In genomic region chr9:121247956-121248775, GRCm38 (mm10) we compare ENCODE assay signal across 8 mouse cellular contexts. TPM values are rescaled to one million over a fixed set of nuclear protein-coding genes. Genes with fewer than 3 reads are reported as not detected.
DNase-seq lines count a peak whose midpoint lies in the region; ATAC-seq and TF ChIP-seq lines count a peak whose summit lies in the region.

No protein-coding gene starts in this region.

- no peaks in the 10 kb centered on the region for H3K4me1 ChIP-seq in embryonic facial prominence, embryonic 11.5 days (ENCODE audit: control insufficient read depth, insufficient read depth, low read length)
- H3K4me1 ChIP-seq in lung, adult 2 months (ENCODE audit: control insufficient read depth, insufficient read depth, low read length), result no peaks in the 10 kb centered on the region

- no peak for TF ChIP-seq POLR2A in lung, adult 2 months (IDR thresholded peaks at IDR 0.05; ENCODE audit: borderline replicate concordance, extremely low read depth, low read depth, low read length)

- no peak overlapping the region for H3K4me2 ChIP-seq in embryonic facial prominence, embryonic 11.5 days (ENCODE audit: low read depth, low read length)

- ATAC-seq in embryonic facial prominence, embryonic 11.5 days (replicated peaks; ENCODE audit: insufficient number of reproducible peaks, low FRiP score, low TSS enrichment, low read depth), result 0 out of 2 replicates have a peak, but pooled peaks have one; percentile 29

- no peaks in the 10 kb centered on the region for H3K9me3 ChIP-seq in embryonic facial prominence, embryonic 11.5 days (replicated peaks; ENCODE audit: control insufficient read depth, low read length)

- no peak overlapping the region for H3K9ac ChIP-seq in embryonic facial prominence, embryonic 11.5 days (replicated peaks; ENCODE audit: low read length)

- TF ChIP-seq CTCF in lung, adult 2 months (IDR thresholded peaks at IDR 0.05; ENCODE audit: insufficient read depth, low read length), result peak; percentile 81

- peak; percentile 80 for DNase-seq in CD4-positive helper T cell, adult 2 months (ENCODE audit: low read depth, low spot score)
- DNase-seq in adrenal gland, postnatal 14 days, result peak; percentile 92
- peak; percentile 87 for DNase-seq in embryonic facial prominence, embryonic 11.5 days (ENCODE audit: low spot score)
- DNase-seq in heart, adult 8-10 months (ENCODE audit: low spot score), result peak; percentile 81
- peak; percentile 94 to 95 for DNase-seq in kidney, postnatal 4 days
- peak; percentile 77 for DNase-seq in lung, adult 2 months
- peak; percentile 68 for DNase-seq in retina, adult 2 months (ENCODE audit: low read depth, low spot score)
- DNase-seq in thymus, postnatal 14 days, result peak; percentile 85

- H3K36me3 ChIP-seq in embryonic facial prominence, embryonic 11.5 days (replicated peaks; ENCODE audit: control insufficient read depth, insufficient read depth, low read depth, low read length), result no peaks in the 10 kb centered on the region

- no peaks in the 10 kb centered on the region for H3K27me3 ChIP-seq in embryonic facial prominence, embryonic 11.5 days (ENCODE audit: control insufficient read depth, insufficient read depth, low read length)

- H3K27ac ChIP-seq in embryonic facial prominence, embryonic 11.5 days (replicated peaks; ENCODE audit: low read depth, low read length), result no peak overlapping the region

- 60% methylated on average over 12 of the region's 12 CpGs for WGBS in embryonic facial prominence, embryonic 11.5 days
- WGBS in lung, adult 2 months, result 56% methylated on average over 12 of the region's 12 CpGs

- H3K4me3 ChIP-seq in embryonic facial prominence, embryonic 11.5 days (ENCODE audit: low read depth, low read length), result no peak overlapping the region
- no peak overlapping the region for H3K4me3 ChIP-seq in lung, adult 2 months (replicated peaks; ENCODE audit: extremely low read depth, low read depth, low read length)

RNA-seq across cellular contexts. Expression of gene Ulk4, which starts 28.8 kb away (rescaled TPM):
- 1.8 and 2.2 TPM in 2 replicates for total RNA-seq in adrenal gland, postnatal 14 days (2021)
- polyA plus RNA-seq in embryonic facial prominence, embryonic 11.5 days (2014; fragmentation: Nextera tagmentation; extraction: Ambion mirVana), result 193 and 213 TPM in 2 replicates
- total RNA-seq in heart, adult 8-10 months (2022), result under 1 TPM; 0.14 to 0.41 (median 0.30) TPM
- polyA plus RNA-seq in lung, adult 2 months (2012; rRNA removed), result 10.6 and 14.9 TPM in 2 replicates

RNA-seq across cellular contexts. Expression of gene Trak1, which starts 49.1 kb away (rescaled TPM):
- total RNA-seq in adrenal gland, postnatal 14 days (2021), result 83.1 and 84.0 TPM in 2 replicates
- 8.8 and 10.1 TPM in 2 replicates for polyA plus RNA-seq in embryonic facial prominence, embryonic 11.5 days (2014; fragmentation: Nextera tagmentation; extraction: Ambion mirVana)
- 100 to 1,000 TPM; 294 to 334 (median 302) TPM for total RNA-seq in heart, adult 8-10 months (2022)
- 73.9 and 88.5 TPM in 2 replicates for polyA plus RNA-seq in lung, adult 2 months (2012; rRNA removed)
